Mouse (Mus musculus): Measurements from ENCODE around the gene Bag6. TPM values are rescaled to one million over a fixed set of nuclear protein-coding genes. Genes with fewer than 3 reads are reported as not detected.

Bag6 gene
- polyA plus RNA-seq, 1 experiment from 2014 or later: 74.7 TPM

- peaks cover 2% of the 10 kb centered on the region for H3K36me3 ChIP-seq
- no peak overlapping the region for H3K4me3 ChIP-seq
- H3K27me3 ChIP-seq (ENCODE audit: low read depth, poor library complexity, severe bottlenecking): no peaks in the 10 kb centered on the region
- DNase-seq (ENCODE audit: low spot score): no peak
- 90% methylated on average over 7 of the region's 7 CpGs for WGBS
- H3K4me1 ChIP-seq: peaks cover 18% of the 10 kb centered on the region
- H3K9me3 ChIP-seq (replicated peaks): no peaks in the 10 kb centered on the region
- no peak overlapping the region for H3K27ac ChIP-seq
These were observed 32.8 kb downstream of the Bag6 start for GRCm38 (mm10) chr17:35167794-35168193.

GRCm38 (mm10) chr17:35168541-35169207 lies 33.7 kb downstream of the Bag6 start:
- Histone ChIP-seq H3K4me3 (no peak overlapping the region), H3K27ac (peak overlapping the region; percentile 36; the same call in 1 of the 2 replicates), H3K9me3 (replicated peaks) (no peaks in the 10 kb centered on the region), H3K4me1 (peaks cover 12% of the 10 kb centered on the region), H3K36me3 (no peaks in the 10 kb centered on the region), H3K27me3 (ENCODE audit: low read depth, poor library complexity, severe bottlenecking) (no peaks in the 10 kb centered on the region)
- DNase-seq (ENCODE audit: low spot score): no peak
- WGBS: 29% methylated on average over 4 of the region's 4 CpGs

- no peak overlapping the region for H3K27ac ChIP-seq
- 69% methylated on average over 11 of the region's 11 CpGs for WGBS
- no peaks in the 10 kb centered on the region for H3K36me3 ChIP-seq
- H3K27me3 ChIP-seq (ENCODE audit: low read depth, poor library complexity, severe bottlenecking): no peaks in the 10 kb centered on the region
- DNase-seq (ENCODE audit: low spot score): no peak
- peaks cover 11% of the 10 kb centered on the region for H3K4me1 ChIP-seq
- no peaks in the 10 kb centered on the region for H3K9me3 ChIP-seq (replicated peaks)
- no peak overlapping the region for H3K4me3 ChIP-seq
These were observed 37.7 kb downstream of the Bag6 start for GRCm38 (mm10) chr17:35172445-35173234.

- DNase-seq (ENCODE audit: low spot score): no peak
- H3K27me3 ChIP-seq (ENCODE audit: low read depth, poor library complexity, severe bottlenecking): no peaks in the 10 kb centered on the region
- H3K27ac ChIP-seq: no peak overlapping the region
- no peaks in the 10 kb centered on the region for H3K9me3 ChIP-seq (replicated peaks)
- peaks cover 11% of the 10 kb centered on the region for H3K4me1 ChIP-seq
- no peak overlapping the region for H3K4me3 ChIP-seq
- H3K36me3 ChIP-seq: no peaks in the 10 kb centered on the region
- 74% methylated on average over 3 of the region's 3 CpGs for WGBS
These were observed 38.4 kb downstream of the Bag6 start for GRCm38 (mm10) chr17:35173329-35173728.

GRCm38 (mm10) chr17:35174201-35174977 lies 39.4 kb downstream of the Bag6 start:
- no peak overlapping the region for H3K4me3 ChIP-seq
- WGBS: 61% methylated on average over 8 of the region's 8 CpGs
- peaks cover 11% of the 10 kb centered on the region for H3K4me1 ChIP-seq
- no peak overlapping the region for H3K27ac ChIP-seq
- DNase-seq (ENCODE audit: low spot score): no peak
- no peaks in the 10 kb centered on the region for H3K27me3 ChIP-seq (ENCODE audit: low read depth, poor library complexity, severe bottlenecking)
- H3K36me3 ChIP-seq: no peaks in the 10 kb centered on the region
- no peaks in the 10 kb centered on the region for H3K9me3 ChIP-seq (replicated peaks)

GRCm38 (mm10) chr17:35175382-35175781 lies 40.4 kb downstream of the Bag6 start:
- no peaks in the 10 kb centered on the region for H3K27me3 ChIP-seq (ENCODE audit: low read depth, poor library complexity, severe bottlenecking)
- no peaks in the 10 kb centered on the region for H3K9me3 ChIP-seq (replicated peaks)
- H3K4me1 ChIP-seq: peaks cover 11% of the 10 kb centered on the region
- WGBS: 84% methylated on average over 6 of the region's 6 CpGs
- no peaks in the 10 kb centered on the region for H3K36me3 ChIP-seq
- H3K4me3 ChIP-seq: no peak overlapping the region
- DNase-seq (ENCODE audit: low spot score): no peak
- no peak overlapping the region for H3K27ac ChIP-seq

GRCm38 (mm10) chr17:35175968-35176367 lies 41.0 kb downstream of the Bag6 start, which contains the start of gene Aif1:
TSS of gene Aif1 (minus strand) at chr17:35176068.
- H3K27me3 ChIP-seq (ENCODE audit: low read depth, poor library complexity, severe bottlenecking): no peaks in the 10 kb centered on the region
- 75% methylated on average over 2 of the region's 2 CpGs for WGBS
- H3K9me3 ChIP-seq (replicated peaks): no peaks in the 10 kb centered on the region
- DNase-seq (ENCODE audit: low spot score): no peak
- peaks cover 11% of the 10 kb centered on the region for H3K4me1 ChIP-seq
- no peaks in the 10 kb centered on the region for H3K36me3 ChIP-seq
- H3K4me3 ChIP-seq: no peak within 1 kb of the TSS
- no peak within 1 kb of the TSS for H3K27ac ChIP-seq

- Histone ChIP-seq H3K4me3 (no peak overlapping the region), H3K4me1 (peaks cover 10% of the 10 kb centered on the region), H3K36me3 (no peaks in the 10 kb centered on the region), H3K27ac (no peak overlapping the region), H3K9me3 (replicated peaks) (no peaks in the 10 kb centered on the region), H3K27me3 (ENCODE audit: low read depth, poor library complexity, severe bottlenecking) (no peaks in the 10 kb centered on the region)
- WGBS: 16% methylated on average over 5 of the region's 5 CpGs
- DNase-seq (ENCODE audit: low spot score): peak; percentile 86
These were observed 43.5 kb downstream of the Bag6 start for GRCm38 (mm10) chr17:35178528-35178927.

- WGBS: 93% methylated on average over 5 of the region's 5 CpGs
- H3K4me1 ChIP-seq: no peaks in the 10 kb centered on the region
- H3K9me3 ChIP-seq (replicated peaks): no peaks in the 10 kb centered on the region
- no peaks in the 10 kb centered on the region for H3K27me3 ChIP-seq (ENCODE audit: low read depth, poor library complexity, severe bottlenecking)
- DNase-seq (ENCODE audit: low spot score): no peak
- no peak overlapping the region for H3K4me3 ChIP-seq
- H3K36me3 ChIP-seq: no peaks in the 10 kb centered on the region
- no peak overlapping the region for H3K27ac ChIP-seq
These were observed 45.1 kb downstream of the Bag6 start for GRCm38 (mm10) chr17:35180093-35180492.

- H3K36me3 ChIP-seq: no peaks in the 10 kb centered on the region
- peak; percentile 71 for DNase-seq (ENCODE audit: low spot score)
These were observed 50.9 kb downstream of the Bag6 start for GRCm38 (mm10) chr17:35185639-35186611.

GRCm38 (mm10) chr17:35186681-35187080 lies 51.7 kb downstream of the Bag6 start:
- WGBS: 2% methylated on average over 4 of the region's 4 CpGs
- Histone ChIP-seq H3K36me3 (no peaks in the 10 kb centered on the region), H3K27ac (peak overlapping the region; percentile 85), H3K9me3 (replicated peaks) (no peaks in the 10 kb centered on the region), H3K4me3 (peak overlapping the region; percentile 53), H3K27me3 (ENCODE audit: low read depth, poor library complexity, severe bottlenecking) (no peaks in the 10 kb centered on the region), H3K4me1 (peaks cover 14% of the 10 kb centered on the region)
- peak; percentile 66 for DNase-seq (ENCODE audit: low spot score)

More at GRCm38 (mm10) chr17:35185639-35186611, 50.9 kb downstream of the Bag6 start:
- WGBS: 2% methylated on average over 18 of the region's 18 CpGs
- Histone ChIP-seq H3K9me3 (replicated peaks) (no peaks in the 10 kb centered on the region), H3K27me3 (ENCODE audit: low read depth, poor library complexity, severe bottlenecking) (no peaks in the 10 kb centered on the region), H3K4me3 (peak overlapping the region; percentile 53), H3K4me1 (peaks cover 14% of the 10 kb centered on the region), H3K27ac (peak overlapping the region; percentile 85)

- Histone ChIP-seq H3K4me3 (no peak overlapping the region), H3K9me3 (replicated peaks) (no peaks in the 10 kb centered on the region), H3K36me3 (no peaks in the 10 kb centered on the region), H3K27me3 (ENCODE audit: low read depth, poor library complexity, severe bottlenecking) (no peaks in the 10 kb centered on the region), H3K27ac (no peak overlapping the region), H3K4me1 (peaks cover 14% of the 10 kb centered on the region)
- no peak for DNase-seq (ENCODE audit: low spot score)
- WGBS: 79% methylated on average over 4 of the region's 4 CpGs
These were observed 52.4 kb downstream of the Bag6 start for GRCm38 (mm10) chr17:35187345-35187744.
